Mouse (Mus musculus) megakaryocyte, embryonic 14.5 days (primary cell): ENCODE data around the gene Rnls.

Experiments
- FLI1 ChIP-seq: IDR thresholded peaks from 2 replicates; pipeline ENCODE4 v1.6.1; 2012; ENCODE audit warnings: low read length, inconsistent platforms, mixed read lengths
- GATA1 ChIP-seq: IDR thresholded peaks from 3 replicates; pipeline ENCODE4 v1.6.1; 2012; ENCODE audit warnings: mixed read lengths, low read length, inconsistent platforms, borderline replicate concordance

- TF ChIP-seq GATA1 (no peak), FLI1 (no peak)
Measured at GRCm38 (mm10) chr19:33148411-33148810, 243.7 kb downstream of the Rnls start.
